Mouse (Mus musculus): ENCODE measurements around the gene Btbd9. TPM values are rescaled to one million over a fixed set of nuclear protein-coding genes. Genes with fewer than 3 reads are reported as not detected.
"Not testable (repeated sequence)": the region's sequence is repeated elsewhere in the genome, so short reads cannot be mapped to it uniquely, and the experiment has no call there.

The Btbd9 gene
- polyA plus RNA-seq, 1 experiment, result 27.2 TPM

- no peak for DNase-seq (ENCODE audit: low read depth)
These were observed 17.7 kb downstream of the Btbd9 start for GRCm38 (mm10) chr17:30558623-30559022.

- no peak for DNase-seq (ENCODE audit: low read depth)
These were observed 19.8 kb downstream of the Btbd9 start for GRCm38 (mm10) chr17:30556512-30556911.

GRCm38 (mm10) chr17:30553027-30553937 is 23.0 kb downstream of the Btbd9 start:
- no peak for DNase-seq (ENCODE audit: low read depth)

GRCm38 (mm10) chr17:30550774-30551107 is 25.5 kb downstream of the Btbd9 start:
- no peak for DNase-seq (ENCODE audit: low read depth)

DNA sequence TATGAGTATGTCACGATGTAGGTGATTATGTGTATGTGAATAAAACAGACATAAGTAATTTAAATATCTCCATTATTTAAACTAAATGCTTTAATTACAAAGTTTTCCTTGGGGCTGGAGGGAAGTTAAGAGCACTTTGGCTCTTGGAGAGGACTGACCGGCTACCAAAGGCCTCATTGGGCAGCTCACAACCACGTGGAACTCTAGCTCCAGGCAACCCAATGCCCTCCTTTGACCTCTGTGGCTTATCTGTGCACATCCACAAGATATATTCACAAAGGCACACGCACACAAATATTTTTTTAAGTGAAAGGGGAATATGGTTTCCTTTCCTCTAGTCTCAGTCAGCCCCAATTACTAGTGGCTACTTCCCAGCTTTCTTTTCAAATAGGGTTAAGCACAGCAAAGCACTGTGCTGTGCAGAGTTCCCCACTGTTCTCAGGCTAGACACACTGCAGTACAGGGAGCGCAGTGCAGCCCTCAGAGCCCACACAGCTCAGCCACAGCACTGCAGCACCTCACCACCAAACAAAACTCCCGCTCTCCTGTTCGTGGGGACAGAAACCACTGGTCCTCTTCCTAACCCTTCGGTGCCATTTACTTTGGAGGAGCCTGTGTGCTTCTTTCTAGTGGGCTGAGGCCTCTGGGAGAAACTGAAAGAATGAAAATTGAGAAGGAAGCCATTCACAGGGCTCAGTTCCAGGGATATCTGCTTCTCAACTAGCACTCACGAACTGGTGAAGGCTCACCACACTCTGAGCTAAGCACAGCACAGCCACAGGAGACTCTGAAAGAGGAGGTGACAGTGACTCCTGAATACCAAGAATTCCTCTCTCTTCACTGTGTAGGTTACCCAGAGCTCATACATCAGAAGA is 26.2 kb downstream of the Btbd9 start:
- DNase-seq (ENCODE audit: low read depth), result no peak

GRCm38 (mm10) chr17:30539098-30539497 is 37.2 kb downstream of the Btbd9 start:
- DNase-seq (ENCODE audit: low read depth), result no peak

- DNase-seq (ENCODE audit: low read depth), result no peak
These were observed 39.6 kb downstream of the Btbd9 start for GRCm38 (mm10) chr17:30536651-30537050.

DNA sequence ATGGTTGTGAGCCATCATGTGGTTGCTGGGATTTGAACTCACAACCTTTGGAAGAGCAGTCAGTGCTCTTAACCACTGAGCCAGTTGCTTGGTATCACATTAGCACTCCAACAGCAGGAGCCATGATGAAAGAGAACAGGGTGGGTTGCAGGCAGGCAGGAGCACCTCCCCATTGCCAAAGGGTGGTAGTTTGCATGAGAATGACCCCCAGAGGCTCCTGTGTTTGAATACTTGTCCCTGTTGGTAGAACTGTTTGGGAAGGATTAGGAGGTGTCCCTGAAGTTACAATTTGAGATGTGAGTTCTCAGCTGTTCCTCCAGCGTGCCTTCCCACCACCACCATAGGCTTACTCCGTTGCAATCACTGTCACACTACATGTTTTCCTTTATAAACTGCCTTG is 43.2 kb downstream of the Btbd9 start:
- DNase-seq (ENCODE audit: low read depth), result no peak

DNA sequence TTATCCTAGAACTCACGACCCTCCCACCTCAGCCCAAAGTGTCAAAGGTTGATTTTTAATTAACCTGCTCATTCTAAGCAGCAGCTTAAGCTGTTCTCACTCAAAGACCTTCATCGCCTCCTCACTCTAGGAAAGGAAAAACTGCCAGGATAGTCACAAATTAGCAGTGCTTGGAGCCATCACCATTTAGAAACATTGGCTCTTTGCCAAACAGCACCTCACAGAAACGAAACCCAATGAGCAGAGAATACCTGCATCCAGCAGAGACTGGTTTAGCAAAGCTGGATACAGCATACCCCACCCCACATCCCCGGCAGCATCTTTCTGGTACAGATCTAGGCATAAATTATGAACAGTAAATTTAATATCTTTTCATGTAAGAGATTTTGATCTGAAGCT is 45.7 kb downstream of the Btbd9 start:
- no peak for DNase-seq (ENCODE audit: low read depth)

- no peak for DNase-seq (ENCODE audit: low read depth)
These were observed 46.4 kb downstream of the Btbd9 start for GRCm38 (mm10) chr17:30529632-30530541.

DNA sequence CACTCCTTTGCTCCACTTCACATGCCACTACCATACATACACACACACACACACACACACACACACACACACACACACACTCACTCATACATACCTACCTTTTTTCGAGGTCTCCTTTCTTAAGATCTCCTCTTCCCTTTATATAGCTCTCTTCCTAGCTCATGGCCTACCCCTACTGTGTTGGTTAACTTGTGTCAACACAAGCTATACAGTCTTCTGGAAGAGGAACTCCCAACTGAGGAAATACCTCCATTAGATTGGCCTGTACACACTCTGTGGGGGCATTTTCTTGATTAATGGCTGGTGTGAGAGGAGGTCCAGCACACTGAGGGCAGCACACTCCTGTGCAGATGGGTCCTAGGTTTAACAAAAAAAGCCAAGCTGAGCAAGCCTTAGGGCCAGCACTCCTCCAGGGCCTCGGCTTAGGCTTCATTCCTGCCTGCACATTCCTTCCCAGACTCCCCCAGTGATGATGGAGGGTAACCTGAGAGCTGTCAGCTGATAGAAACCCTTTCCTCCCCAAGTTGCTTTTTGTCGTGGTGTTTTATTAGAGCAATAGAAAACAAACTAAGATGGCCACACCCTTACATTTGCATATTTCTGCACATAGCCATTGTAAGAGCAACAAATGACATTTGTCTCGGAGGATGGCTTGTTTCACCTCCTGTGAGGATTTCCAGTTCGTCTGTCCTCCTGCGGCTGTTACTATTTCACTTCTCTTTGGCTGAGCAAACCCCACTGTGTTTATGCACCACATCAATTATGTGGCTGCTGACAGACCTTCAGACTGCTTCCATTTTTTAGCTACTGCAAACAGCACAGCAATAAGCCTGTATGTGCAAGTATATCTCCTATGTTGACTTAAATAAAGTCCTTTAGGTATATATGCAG is 50.6 kb downstream of the Btbd9 start:
- DNase-seq (ENCODE audit: low read depth), result no peak

DNA sequence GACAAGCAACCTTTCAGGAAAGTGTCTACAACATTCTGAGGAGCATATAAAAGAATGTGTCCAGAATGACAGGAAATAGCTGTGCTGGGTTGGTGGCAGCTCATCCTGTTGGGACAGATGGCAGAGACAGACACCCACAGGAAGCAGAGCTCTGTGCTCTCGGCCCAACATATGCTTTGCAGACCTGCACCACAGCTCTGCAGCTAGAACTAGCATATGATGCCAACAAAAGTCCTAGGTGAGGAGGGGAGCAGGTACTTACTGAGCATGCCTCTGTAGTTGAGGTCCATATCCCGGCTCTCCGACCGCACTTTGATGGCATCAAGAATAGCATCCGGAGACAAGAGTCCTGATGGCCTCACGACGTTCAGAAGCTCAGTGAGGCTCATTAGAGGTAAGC is 51.8 kb downstream of the Btbd9 start:
- no peak for DNase-seq (ENCODE audit: low read depth)

- no peak for DNase-seq (ENCODE audit: low read depth)
These were observed 52.5 kb downstream of the Btbd9 start for GRCm38 (mm10) chr17:30523783-30524182.

GRCm38 (mm10) chr17:30522406-30523078 is 53.7 kb downstream of the Btbd9 start:
- DNase-seq (ENCODE audit: low read depth), result no peak

DNA sequence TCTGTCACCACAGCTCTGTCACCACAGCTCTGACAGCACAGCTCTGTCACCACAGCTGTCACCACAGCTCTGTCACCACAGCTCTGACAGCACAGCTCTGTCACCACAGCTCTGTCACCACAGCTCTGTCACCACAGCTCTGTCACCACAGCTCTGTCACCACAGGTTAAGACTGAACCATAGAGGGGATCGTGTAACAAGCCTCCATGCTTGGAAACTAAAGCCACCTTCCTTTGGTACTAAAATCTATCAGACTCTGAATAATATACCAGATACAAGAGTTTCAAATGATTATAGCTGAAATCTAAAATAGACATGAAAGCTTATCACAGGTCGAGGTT is 57.1 kb downstream of the Btbd9 start:
- DNase-seq (ENCODE audit: low read depth), result not testable (repeated sequence)

- no peak for DNase-seq (ENCODE audit: low read depth)
These were observed 57.7 kb downstream of the Btbd9 start for GRCm38 (mm10) chr17:30518431-30519171.

- no peak for DNase-seq (ENCODE audit: low read depth)
These were observed 59.5 kb downstream of the Btbd9 start for GRCm38 (mm10) chr17:30516580-30517340.

GRCm38 (mm10) chr17:30515401-30515800 is 60.9 kb downstream of the Btbd9 start:
- DNase-seq (ENCODE audit: low read depth), result no peak

DNA sequence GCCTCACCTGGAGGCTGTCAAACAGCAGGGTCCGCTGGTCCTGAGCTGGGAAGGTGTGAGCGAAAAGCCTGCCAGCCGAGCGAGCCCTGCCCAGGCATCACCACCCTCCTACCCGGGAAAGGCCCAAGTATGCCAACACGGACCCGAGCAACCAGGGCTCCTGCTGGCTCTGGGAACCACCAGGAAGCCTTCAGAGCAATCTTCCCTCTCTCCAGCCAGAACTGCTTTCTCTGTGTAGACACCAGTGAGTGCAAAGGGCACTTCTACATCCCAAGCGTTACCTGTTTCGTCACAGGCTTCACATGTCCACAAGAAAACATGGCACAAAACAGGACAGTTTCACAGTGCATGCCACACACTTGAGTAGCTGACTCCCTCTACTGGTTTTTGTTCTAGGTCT is 63.3 kb downstream of the Btbd9 start:
- DNase-seq (ENCODE audit: low read depth), result no peak

All from gonadal fat pad, adult 2 months (tissue).